Mouse (Mus musculus) kidney, adult 11 months (tissue): ENCODE results near the gene Dnajc17.

Experiments used
- DNase-seq: peaks from one replicate; pipeline ENCODE4 v3.0.0; 2022

Gene Dnajc17

DNA sequence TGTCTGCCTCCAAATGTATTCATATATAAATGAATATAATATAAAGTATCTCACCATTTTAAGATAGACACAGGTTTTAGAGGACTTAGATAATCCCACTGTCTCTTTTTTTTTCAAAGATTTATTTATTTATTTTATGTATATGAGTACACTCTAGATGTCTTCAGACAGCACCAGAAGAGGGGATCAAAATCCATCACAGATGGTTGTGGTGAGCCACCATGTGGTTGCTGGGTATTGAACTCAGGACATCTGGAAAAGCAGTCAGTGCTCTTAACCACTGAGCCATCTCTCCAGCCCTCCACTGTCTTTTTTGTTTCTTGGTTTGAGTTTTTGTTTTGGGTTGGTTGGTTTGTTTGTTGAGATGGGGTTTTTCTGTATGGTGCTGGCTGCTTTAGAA, 50.8 kb downstream of the Dnajc17 start:
- DNase-seq = no peak

DNA sequence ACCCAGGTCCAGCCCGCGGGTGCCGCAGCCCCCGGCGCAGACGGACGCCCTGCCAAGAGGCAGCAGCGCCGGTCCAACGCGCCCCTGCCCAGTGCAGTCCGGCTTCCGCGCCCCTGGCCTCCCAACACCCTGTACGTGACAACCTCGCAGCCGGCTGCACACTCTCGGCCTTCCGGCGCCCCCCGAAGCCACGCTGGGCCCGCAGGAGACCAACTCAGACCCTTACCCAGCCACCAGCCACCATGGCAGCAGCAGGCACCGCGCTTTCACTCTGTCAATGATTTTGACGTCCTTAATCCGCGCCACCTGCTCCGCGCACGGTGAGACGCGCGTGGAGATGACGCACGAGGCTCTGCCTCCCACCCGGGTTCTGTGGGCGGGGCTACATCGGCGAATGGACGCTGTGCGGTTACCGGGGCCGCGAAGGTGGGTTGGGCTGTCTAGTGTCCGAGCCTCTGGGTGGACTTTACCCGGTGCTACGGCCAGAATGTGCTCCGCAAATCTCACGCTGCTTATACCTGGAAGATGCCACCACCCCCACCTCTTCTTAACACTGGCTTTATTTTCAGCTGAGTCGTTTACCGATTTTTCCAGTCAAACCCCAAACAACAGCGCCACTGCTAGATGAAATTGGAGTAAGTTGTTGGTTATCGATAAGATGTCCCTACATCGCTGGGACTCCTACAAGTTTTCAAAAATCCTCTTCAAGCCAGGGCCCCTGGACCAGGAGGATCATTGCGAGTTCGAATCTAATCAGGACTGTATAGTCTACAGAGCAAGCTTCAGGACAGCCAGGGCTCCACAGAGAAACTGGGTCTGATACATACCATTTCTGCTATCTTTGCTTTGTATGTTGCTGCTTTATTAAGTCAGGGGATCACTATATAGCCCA, 51.7 kb downstream of the Dnajc17 start, which contains the start of gene Rmdn3:
Gene Rmdn3, minus strand, starts transcription at position 354 of the 892 bp plus-strand sequence.
- peak; percentile 94 for DNase-seq

DNA sequence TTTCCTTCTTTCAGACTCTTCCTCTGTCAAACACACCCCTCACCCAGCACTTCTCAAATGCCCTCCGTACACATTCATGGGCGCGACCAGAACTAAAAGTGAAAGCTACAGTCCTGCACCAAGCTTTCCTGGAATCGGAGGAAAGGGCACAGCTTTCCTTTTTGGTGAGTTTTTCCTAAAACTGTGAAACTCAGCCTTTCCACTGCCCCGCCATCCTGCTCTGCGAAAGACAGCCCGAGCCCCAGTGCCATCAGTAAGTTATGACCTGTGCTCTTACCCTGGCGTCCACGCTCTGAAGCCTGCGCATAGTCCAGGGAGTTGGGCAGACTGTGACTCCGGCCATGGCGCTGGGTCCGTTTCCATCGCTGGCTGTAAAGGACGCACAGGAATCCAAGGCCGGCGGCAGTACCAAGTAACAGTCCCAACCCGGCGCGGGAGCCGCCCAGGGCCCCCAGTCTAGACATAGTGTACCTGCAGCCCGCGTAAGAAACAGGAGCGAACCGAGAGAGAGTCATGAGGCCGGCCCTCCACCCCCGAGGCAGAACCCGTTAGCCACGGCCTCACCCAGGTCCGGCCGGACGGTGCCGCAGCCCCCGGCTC, 52.4 kb downstream of the Dnajc17 start:
- no peak for DNase-seq

DNA sequence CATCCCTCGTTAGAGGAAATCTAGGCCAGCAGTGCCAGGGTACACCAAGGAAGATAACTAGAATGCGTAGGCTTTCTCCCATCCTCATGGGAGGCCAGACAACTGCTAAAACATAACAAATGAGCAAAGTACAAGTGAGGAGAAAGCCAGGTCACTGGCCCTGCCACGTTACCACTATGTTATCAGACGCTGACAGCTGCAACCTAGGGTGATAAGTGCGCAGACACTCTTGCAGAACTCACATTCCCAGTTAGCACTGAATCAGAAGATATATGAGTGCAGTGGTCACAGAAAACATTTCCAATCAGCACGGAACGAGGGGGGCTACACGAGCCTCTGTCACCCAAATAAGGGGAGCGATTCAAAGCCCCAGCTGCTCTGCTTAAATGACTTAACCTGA, 53.2 kb downstream of the Dnajc17 start:
- DNase-seq = no peak

DNA sequence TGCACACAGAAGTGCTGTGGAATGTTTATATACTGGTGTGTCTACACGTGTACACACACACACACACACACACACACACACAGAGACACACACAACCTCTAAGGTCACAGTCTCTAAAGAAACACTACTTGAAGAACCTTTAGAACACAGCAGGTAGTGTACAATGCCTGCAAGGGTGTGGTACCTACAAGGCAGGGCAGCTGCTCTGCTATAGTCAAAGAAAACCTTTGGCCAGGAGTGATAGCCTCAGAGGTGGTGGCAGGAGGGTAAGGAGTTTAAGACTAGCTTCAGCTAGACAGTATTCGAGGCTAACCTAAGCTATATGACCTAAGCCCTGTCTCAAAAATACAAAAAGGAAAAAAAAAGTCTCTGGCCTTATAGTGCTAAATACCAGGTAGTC, 53.9 kb downstream of the Dnajc17 start:
- DNase-seq = no peak

DNA sequence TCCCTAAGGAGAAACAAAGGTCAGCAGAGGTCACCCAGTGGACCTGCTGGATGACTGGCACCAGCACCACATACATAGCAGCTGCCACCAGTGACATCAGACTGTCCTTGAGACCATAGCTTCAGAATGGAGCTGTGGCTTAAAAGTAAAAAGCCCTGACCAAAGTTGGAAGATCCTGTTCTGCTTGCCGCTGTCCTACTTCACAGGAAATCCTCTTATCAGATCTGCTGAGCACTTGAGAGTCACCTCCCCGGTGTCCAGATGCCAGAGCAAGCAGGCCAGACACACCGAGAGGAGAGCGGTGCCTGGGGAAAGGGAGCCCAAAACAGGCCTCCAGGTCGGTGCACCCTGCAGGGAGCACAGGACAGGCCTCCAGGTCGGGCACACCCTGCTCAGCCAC, 56.3 kb downstream of the Dnajc17 start:
- no peak for DNase-seq

DNA sequence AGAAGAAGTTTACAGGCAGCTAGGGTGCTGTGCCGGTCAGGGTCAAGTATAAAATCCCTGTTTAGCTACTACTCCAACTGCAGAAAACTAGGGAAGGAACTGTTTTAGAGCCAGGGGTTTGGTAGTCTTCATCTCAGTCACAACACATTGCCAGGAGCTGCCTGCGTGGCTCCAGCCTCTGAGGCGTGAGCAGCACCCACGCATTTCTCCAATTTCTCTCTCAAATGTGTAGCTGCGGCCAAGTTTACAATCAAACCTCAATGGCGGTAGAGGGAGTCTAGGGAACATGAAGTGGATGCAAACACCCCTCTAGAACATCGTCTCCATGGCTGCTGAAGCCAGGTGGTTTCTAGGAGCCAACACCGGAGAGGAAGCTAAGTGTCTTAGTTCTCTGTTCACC, 60.8 kb downstream of the Dnajc17 start:
- DNase-seq = no peak

DNA sequence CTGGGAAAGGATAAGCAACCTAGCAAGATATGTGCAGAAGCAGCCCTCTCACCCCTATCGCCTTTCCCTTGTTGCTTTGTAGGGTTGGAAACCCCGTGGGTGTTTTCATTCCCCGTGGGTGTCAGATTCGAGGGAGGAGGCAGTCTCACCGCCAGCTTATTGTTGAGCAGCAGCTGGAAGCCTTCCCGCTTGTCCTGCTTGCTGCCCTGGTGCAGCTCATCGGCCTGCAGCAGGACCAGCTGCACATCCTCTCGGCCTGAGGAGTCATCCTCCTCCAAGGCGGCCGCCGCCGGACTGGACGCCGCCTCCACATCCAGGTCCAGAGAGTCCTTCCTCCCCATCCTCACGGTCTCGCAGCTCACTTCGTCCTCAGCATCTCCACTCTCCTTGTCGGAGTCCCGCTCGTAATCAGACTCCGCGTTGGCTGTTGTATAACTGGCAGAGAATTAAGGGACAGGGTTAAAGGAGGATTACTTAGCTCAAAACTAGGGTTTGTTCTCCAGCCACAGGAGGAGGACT, 61.4 kb downstream of the Dnajc17 start:
- DNase-seq = no peak

DNA sequence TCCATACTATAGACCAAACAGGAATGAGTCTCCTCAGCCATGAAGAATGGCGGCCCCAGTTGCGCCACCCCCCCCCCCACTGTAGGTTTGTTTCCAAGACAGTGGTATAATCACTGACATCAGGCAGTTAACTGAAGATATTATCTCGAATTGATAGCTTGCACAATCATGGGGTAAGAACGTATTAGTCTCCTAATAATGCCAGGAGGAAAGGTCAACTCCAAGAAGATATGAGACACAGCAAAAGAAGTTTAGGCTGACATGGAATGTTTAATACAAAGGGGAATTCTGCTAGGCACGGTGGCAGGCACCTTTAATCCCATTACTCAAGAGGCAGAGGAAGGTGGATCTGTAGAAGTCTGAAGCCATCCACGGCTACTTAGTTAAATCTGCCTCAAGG, 62.2 kb downstream of the Dnajc17 start:
- DNase-seq = no peak

DNA sequence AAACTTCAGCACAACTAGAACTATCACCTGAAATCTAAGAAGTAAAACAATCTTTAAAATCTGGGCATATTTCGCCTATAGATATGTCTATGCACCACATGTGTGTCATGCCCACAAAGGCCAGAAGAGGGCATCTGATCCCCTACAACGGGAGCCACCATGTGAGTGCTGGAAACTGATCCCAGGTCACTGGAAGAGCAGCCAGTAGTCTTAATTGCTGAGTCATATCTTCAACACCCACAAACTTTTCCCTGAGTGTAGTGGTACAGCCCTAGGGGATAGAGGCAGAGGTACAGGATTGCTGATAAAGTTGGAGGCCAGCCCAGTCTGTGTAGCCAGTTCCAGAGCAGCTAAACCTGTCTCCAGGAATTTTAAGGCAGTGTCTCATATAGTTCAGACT, 63.4 kb downstream of the Dnajc17 start:
- no peak for DNase-seq

DNA sequence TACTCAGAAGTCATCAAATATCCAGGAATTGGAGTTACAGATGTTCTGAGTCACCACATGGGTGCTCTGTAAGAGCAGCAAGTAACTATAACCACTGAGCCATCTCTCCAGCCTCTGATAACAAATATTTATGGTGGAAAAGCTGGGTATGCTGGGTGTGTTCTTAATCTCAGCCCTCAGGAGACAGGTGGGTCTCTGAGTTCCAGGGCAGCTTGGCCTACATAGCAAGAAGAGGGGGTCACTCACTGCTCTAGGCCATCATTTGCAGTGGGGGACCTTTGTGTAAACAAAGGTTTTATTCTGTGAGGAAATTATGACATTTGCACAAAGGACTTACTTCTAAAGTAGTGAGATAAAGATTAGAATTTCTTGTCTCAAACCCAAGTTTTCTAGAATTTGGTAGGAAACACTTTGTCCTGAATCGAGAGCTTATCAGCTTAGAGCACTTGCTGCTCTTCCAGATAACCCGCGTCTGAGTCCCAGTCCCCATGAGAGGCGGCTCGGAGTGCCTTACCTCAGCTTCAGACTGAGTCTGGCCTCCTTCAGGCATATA, 72.2 kb downstream of the Dnajc17 start:
- DNase-seq = no peak
